Mouse (Mus musculus) cerebellum, postnatal 10 days (tissue): ENCODE measurements around the gene Acsm5.
A peak's percentile ranks its signal among the peaks of the same experiment; 100 is the strongest.
"Not testable (repeated sequence)": the region's sequence is repeated elsewhere in the genome, so short reads cannot be mapped to it uniquely, and the experiment has no call there.

ENCODE experiments used
- DNase-seq, 2 experiments: peaks; one replicate each; pipeline ENCODE4 v3.0.0; 2021; ENCODE audit warnings: mixed read lengths in 2 of 2

Acsm5 gene

DNA sequence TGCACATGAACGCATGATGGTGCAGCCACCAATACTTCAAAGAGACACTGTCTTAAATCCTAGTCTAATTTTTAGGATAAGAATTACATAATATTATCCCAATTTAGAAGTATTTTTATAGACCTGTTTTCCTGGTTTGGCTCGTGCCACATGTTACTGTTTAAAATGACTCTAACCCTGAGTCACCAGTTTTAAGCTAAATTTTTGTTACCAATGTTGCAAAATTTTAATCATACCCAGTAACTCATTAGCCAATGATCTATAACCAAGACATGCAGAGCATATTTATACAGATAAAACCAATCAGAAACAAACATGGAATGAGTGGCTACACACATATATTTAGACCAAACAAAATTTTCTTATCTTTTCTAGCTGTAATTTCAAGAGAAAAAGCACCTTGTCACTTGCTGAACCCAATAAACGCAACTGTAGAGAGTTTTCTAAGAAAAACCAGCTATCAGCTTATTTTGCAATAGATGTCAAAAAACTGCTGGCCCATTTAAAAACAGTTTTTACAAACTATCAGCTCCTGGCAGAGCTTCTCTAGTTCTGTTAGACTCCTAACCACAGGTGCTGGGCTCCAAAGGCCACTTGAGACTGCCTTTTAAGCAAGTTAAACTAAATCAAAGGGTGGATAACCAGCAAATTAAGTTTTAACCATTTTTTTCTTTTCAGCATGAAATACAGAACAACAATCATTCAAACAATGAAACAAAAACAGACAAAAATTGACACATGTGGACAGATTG is 31.4 kb downstream of the Acsm5 start:
- DNase-seq: no peak

DNA sequence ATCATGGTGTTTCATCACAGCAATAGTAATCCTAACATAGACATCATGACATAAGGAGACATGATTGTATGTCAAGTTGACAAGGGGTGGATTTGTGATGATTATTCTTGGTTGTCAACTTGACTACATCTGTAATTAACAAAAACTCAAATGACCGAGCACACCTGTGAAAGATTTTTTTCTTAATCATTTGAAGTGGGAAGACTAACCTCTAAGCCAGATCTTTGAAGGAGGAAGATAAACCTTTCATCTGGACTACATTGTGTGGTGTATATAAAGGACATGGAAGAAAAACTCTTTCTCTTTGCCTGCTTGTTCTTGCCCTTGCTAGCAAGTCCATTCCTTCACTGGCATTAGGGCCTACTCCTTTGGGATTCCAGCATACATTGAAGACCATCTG is 34.8 kb downstream of the Acsm5 start, which contains the start of gene Acsm2:
Gene Acsm2, plus strand, starts transcription at position 301 of the 400 bp plus-strand sequence.
- DNase-seq: no peak

DNA sequence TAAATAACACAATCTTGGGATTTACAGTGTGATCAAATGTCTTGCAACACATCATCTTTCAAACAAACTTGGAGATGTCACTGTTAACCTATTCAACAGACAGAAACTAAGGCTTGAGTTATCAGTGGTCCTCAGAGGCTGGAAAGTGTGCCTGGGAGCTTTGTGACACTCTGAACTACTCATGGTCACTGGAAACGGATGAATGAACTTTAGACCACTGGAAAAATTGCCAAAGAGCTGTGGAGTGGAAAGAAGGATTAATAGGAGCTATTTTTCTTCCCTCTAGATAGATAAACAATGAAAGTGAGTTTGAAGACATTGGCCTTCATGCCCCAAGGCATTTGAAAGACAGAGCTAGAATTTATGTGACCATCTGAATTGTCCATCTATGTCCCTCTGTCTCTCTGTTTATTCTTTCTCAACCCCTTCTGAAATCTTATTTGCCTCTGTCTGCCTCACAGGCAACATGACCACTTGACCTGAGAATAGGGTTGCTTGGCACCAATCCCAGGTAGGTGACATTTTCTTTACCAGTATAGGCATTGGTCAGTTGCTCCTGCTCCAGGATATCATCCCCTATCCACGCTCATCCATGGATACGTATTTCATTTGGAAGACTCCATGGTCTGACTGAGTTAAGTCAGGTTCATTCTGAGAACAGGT is 40.7 kb downstream of the Acsm5 start:
- peak; percentile 2 to 3 for DNase-seq

DNA sequence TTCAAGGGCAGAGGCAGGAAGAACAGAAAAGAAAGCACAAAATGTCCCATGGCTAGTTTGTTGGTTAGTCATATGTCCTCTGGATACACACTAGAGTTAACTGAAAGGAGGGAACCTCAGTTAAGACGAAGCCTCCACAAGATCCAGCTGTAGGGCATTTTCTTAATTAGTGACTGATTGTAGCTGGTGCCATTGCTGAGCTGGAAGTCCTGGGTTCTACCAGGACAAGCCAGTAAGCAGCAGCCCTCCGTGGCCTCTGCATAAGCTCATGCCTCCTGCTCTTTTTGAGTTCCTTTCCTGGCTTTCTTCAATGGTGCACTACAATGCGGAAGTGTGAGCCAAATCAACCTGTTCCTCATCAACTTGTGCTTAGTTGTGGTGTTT is 41.2 kb downstream of the Acsm5 start:
- DNase-seq: no peak

DNA sequence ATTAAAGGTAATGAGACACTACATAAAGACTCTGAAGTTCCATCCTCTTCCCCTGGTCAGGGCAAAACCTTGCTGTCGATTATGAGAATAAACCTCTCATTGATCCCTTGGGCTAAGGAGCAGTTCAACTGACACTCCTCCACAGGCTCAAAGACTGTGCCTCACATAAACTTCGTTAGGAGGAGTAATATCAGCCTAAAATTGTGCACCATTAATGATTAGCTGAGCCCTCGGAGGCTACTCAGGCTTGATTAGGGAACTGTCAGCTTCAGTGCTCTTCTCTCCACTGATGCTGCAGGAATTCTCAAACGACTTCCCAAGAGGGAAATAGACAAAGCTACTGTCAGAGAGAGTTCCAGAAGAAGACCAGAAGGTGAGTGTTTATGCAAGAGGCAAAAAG is 42.2 kb downstream of the Acsm5 start:
- DNase-seq: no peak

DNA sequence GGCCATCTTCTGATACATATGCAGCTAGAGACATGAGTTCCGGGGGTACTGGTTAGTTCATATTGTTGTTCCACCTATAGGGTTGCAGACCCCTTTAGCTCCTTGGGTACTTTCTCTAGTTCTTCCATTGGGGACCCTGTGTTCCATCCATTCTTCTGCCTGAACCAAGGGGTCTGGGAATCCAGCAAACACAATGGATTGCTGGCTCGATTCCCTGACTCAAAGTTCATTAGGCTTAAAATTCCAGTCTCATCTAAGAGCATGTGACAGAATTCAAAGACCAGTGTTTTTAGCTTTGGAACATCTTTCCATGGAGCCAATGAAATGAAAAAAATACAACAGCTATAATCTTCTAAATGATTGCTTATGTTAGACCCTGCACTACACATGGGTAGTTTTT is 43.2 kb downstream of the Acsm5 start:
- DNase-seq: not testable (repeated sequence)

DNA sequence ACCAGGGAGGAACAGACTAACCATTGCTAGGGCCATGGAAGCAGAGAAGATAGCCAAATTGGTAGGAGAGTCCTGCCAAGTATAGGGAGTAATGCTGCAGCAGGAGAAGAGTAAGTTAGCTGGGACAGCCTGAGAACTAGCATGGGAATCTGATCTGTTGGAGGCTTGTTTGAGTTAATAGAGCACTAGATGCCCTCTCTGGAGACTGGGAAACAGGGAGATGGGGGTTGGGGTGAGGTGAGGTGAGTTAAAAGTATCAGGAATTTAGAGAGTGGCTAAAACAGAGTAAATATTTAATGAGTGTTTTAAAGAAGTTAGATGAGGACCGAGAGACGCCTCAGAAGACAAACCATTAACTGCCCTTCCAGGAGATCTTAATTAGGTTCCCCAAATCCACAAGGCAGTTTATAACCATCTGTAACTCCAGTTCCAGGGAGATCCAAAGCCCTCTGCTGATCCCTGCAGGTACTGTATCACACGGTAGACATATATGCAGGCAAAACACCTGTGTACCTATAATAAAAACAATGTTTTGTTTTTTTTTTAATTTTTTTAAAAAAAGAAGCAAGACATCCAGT is 75.4 kb downstream of the Acsm5 start:
- no peak for DNase-seq
